Mouse (Mus musculus) stomach, postnatal 0 days (tissue): ENCODE results near the gene Pcbd2.

Experiments used
- CTCF ChIP-seq: IDR thresholded peaks from 2 replicates; pipeline ENCODE4 v1.5.1; 2016; ENCODE audit warnings: antibody characterized with exemption, low read depth, mild to moderate bottlenecking, moderate library complexity
- EP300 ChIP-seq: optimal IDR thresholded peaks from 2 replicates; pipeline ENCODE3; 2016; ENCODE audit warnings: antibody characterized with exemption

DNA sequence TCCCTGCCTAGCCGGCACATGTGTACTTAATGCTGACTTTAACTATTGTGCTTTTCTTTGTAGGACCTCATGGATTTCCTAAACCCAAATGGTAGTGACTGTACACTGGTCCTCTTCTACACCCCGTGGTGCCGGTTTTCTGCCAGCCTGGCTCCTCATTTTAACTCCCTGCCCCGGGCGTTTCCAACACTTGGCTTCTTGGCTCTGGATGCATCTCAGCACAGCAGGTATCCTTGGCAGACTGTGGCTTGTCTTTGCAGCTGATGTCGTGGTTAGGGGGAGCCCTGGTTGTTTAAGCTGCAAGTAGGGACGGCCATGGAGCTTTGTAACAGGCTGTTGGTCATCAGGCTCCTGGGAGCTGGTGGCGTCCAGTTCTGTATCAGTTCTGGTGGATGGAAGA, 5.7 kb upstream of the Pcbd2 start:
- TF ChIP-seq CTCF (no peak), EP300 (no peak)
